Mouse (Mus musculus): ENCODE data around the gene Spata21. TPM values are rescaled to one million over a fixed set of nuclear protein-coding genes. Genes with fewer than 3 reads are reported as not detected.

The Spata21 gene
- polyA plus RNA-seq, 1 experiment from 2014 or later: not detected

GRCm38 (mm10) chr4:141113831-141114230 lies 25.7 kb downstream of the Spata21 start:
- no peak for ATAC-seq (ENCODE audit: low read depth)
- Histone ChIP-seq H3K4me2 (ENCODE audit: low read depth, low read length) (no peak overlapping the region), H3K27me3 (ENCODE audit: control insufficient read depth, insufficient read depth, low read depth, low read length) (no peaks in the 10 kb centered on the region), H3K27ac (ENCODE audit: low read length) (no peak overlapping the region), H3K9me3 (replicated peaks; ENCODE audit: control insufficient read depth, low read length) (no peaks in the 10 kb centered on the region), H3K9ac (ENCODE audit: low read depth, low read length) (no peak overlapping the region), H3K4me3 (ENCODE audit: low read depth, low read length) (no peak overlapping the region), H3K36me3 (ENCODE audit: control insufficient read depth, insufficient read depth) (peaks cover 23% of the 10 kb centered on the region), H3K4me1 (ENCODE audit: control insufficient read depth, low read depth, low read length) (peaks cover 4% of the 10 kb centered on the region)
- WGBS (ENCODE audit: insufficient replicate concordance): 57% methylated on average over 7 of the region's 7 CpGs

- no peak overlapping the region for H3K9ac ChIP-seq (ENCODE audit: low read depth, low read length)
Measured at GRCm38 (mm10) chr4:141114521-141114981, 26.4 kb downstream of the Spata21 start.

DNA sequence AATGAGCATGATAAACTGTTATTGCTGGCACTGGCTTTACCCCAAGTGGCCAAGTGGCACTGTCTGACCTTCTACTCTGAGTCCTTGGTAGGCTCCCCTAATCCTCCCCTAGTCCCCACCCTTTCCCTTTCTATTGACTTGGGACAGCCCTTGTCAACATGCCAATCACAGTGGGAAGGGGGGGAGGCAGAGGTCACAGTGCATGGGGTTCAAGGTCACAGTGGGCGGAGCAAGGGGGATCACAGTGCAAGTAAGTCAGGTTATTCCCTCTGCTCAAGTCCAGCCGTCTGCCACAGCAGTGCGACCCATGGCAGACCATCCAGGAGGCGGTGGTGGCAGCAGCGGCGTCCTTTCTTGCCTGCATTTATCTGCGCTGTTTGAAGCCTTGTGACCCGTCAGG lies 27.3 kb downstream of the Spata21 start:
- Histone ChIP-seq H3K4me3 (ENCODE audit: low read depth, low read length) (no peak overlapping the region), H3K4me2 (ENCODE audit: low read depth, low read length) (no peak overlapping the region), H3K27ac (ENCODE audit: low read length) (no peak overlapping the region), H3K27me3 (ENCODE audit: control insufficient read depth, insufficient read depth, low read depth, low read length) (no peaks in the 10 kb centered on the region), H3K9me3 (replicated peaks; ENCODE audit: control insufficient read depth, low read length) (no peaks in the 10 kb centered on the region), H3K36me3 (ENCODE audit: control insufficient read depth, insufficient read depth) (peaks cover 23% of the 10 kb centered on the region), H3K4me1 (ENCODE audit: control insufficient read depth, low read depth, low read length) (peaks cover 4% of the 10 kb centered on the region), H3K9ac (ENCODE audit: low read depth, low read length) (no peak overlapping the region)
- peak; percentile 59 for ATAC-seq (ENCODE audit: low read depth)
- 77% methylated on average over 8 of the region's 8 CpGs for WGBS (ENCODE audit: insufficient replicate concordance)

More at GRCm38 (mm10) chr4:141114521-141114981, 26.4 kb downstream of the Spata21 start:
- no peak overlapping the region for H3K4me2 ChIP-seq (ENCODE audit: low read depth, low read length)
- H3K27ac ChIP-seq (ENCODE audit: low read length): no peak overlapping the region
- no peaks in the 10 kb centered on the region for H3K9me3 ChIP-seq (replicated peaks; ENCODE audit: control insufficient read depth, low read length)
- ATAC-seq (ENCODE audit: low read depth): no peak
- H3K4me1 ChIP-seq (ENCODE audit: control insufficient read depth, low read depth, low read length): peaks cover 4% of the 10 kb centered on the region
- 79% methylated on average over 6 of the region's 6 CpGs for WGBS (ENCODE audit: insufficient replicate concordance)
- no peak overlapping the region for H3K4me3 ChIP-seq (ENCODE audit: low read depth, low read length)
- no peaks in the 10 kb centered on the region for H3K27me3 ChIP-seq (ENCODE audit: control insufficient read depth, insufficient read depth, low read depth, low read length)
- peaks cover 23% of the 10 kb centered on the region for H3K36me3 ChIP-seq (ENCODE audit: control insufficient read depth, insufficient read depth)

DNA sequence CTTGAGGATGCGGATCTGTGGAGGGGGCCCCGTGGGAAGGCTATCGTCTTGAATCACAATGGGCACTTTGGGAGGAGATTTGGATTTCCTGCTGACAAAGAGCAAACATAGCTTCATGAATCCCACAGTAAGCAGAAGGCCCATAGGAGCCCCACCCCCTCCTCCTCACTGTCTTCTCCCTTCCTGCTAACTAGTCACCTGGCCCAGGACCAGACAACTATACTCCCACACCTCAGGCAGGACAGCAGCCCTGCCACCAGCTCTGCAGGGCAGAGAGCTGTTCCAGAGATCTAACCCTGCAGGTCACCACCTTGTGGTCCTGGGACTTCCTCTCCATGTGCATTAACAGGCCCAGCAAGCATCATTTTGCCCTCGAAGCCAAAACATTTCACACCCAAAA lies 30.6 kb downstream of the Spata21 start:
- Histone ChIP-seq H3K4me1 (ENCODE audit: control insufficient read depth, low read depth, low read length) (peaks cover 8% of the 10 kb centered on the region), H3K27ac (ENCODE audit: low read length) (no peak overlapping the region), H3K4me3 (ENCODE audit: low read depth, low read length) (no peak overlapping the region), H3K9ac (ENCODE audit: low read depth, low read length) (no peak overlapping the region), H3K4me2 (ENCODE audit: low read depth, low read length) (no peak overlapping the region), H3K36me3 (ENCODE audit: control insufficient read depth, insufficient read depth) (peaks cover 23% of the 10 kb centered on the region), H3K27me3 (ENCODE audit: control insufficient read depth, insufficient read depth, low read depth, low read length) (no peaks in the 10 kb centered on the region), H3K9me3 (replicated peaks; ENCODE audit: control insufficient read depth, low read length) (no peaks in the 10 kb centered on the region)
- 57% methylated on average over 4 of the region's 4 CpGs for WGBS (ENCODE audit: insufficient replicate concordance)
- ATAC-seq (ENCODE audit: low read depth): no peak

GRCm38 (mm10) chr4:141120700-141121099 lies 32.6 kb downstream of the Spata21 start:
- H3K9me3 ChIP-seq (replicated peaks; ENCODE audit: control insufficient read depth, low read length): no peaks in the 10 kb centered on the region
- no peak overlapping the region for H3K27ac ChIP-seq (ENCODE audit: low read length)
- peaks cover 14% of the 10 kb centered on the region for H3K36me3 ChIP-seq (ENCODE audit: control insufficient read depth, insufficient read depth)
- ATAC-seq (ENCODE audit: low read depth): peak; percentile 22; the same call in 1 of the 2 replicates
- H3K4me2 ChIP-seq (ENCODE audit: low read depth, low read length): no peak overlapping the region
- H3K9ac ChIP-seq (ENCODE audit: low read depth, low read length): no peak overlapping the region
- H3K4me1 ChIP-seq (ENCODE audit: control insufficient read depth, low read depth, low read length): peaks cover 6% of the 10 kb centered on the region
- 29% methylated on average over 11 of the region's 11 CpGs for WGBS (ENCODE audit: insufficient replicate concordance)
- H3K27me3 ChIP-seq (ENCODE audit: control insufficient read depth, insufficient read depth, low read depth, low read length): no peaks in the 10 kb centered on the region
- H3K4me3 ChIP-seq (ENCODE audit: low read depth, low read length): no peak overlapping the region

DNA sequence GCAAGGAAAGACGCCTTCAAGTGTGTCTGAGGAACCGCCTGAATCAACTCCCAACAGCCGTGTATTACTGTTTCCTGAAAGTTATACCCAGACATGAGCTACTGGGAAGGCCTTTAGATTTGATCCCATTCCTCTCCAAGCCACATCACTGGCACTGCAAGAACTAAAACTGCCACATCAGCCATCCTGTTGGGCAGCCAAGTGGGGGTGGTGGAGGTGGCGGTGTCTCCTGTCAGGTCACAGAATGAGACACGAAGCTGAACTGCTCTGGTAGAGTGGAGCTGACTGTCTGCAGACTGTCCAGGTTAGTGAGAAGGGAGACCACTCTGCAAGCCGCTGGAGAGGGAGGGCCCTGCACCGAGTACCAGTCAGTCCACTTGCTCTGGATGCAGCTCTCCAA lies 34.5 kb downstream of the Spata21 start:
- H3K4me3 ChIP-seq (ENCODE audit: low read depth, low read length): no peak overlapping the region
- no peaks in the 10 kb centered on the region for H3K9me3 ChIP-seq (replicated peaks; ENCODE audit: control insufficient read depth, low read length)
- H3K4me2 ChIP-seq (ENCODE audit: low read depth, low read length): no peak overlapping the region
- H3K36me3 ChIP-seq (ENCODE audit: control insufficient read depth, insufficient read depth): peaks cover 8% of the 10 kb centered on the region
- no peak overlapping the region for H3K27ac ChIP-seq (ENCODE audit: low read length)
- WGBS (ENCODE audit: insufficient replicate concordance): 73% methylated on average over 7 of the region's 7 CpGs
- H3K27me3 ChIP-seq (ENCODE audit: control insufficient read depth, insufficient read depth, low read depth, low read length): no peaks in the 10 kb centered on the region
- H3K4me1 ChIP-seq (ENCODE audit: control insufficient read depth, low read depth, low read length): peaks cover 4% of the 10 kb centered on the region
- H3K9ac ChIP-seq (ENCODE audit: low read depth, low read length): no peak overlapping the region
- no peak for ATAC-seq (ENCODE audit: low read depth)

- Histone ChIP-seq H3K9ac (ENCODE audit: low read depth, low read length) (no peak overlapping the region), H3K27ac (ENCODE audit: low read length) (no peak overlapping the region), H3K27me3 (ENCODE audit: control insufficient read depth, insufficient read depth, low read depth, low read length) (no peaks in the 10 kb centered on the region), H3K4me2 (ENCODE audit: low read depth, low read length) (no peak overlapping the region), H3K36me3 (ENCODE audit: control insufficient read depth, insufficient read depth) (peaks cover 4% of the 10 kb centered on the region; the same call in 1 of the 2 replicates), H3K4me3 (ENCODE audit: low read depth, low read length) (no peak overlapping the region), H3K9me3 (replicated peaks; ENCODE audit: control insufficient read depth, low read length) (no peaks in the 10 kb centered on the region), H3K4me1 (ENCODE audit: control insufficient read depth, low read depth, low read length) (peaks cover 4% of the 10 kb centered on the region)
- WGBS (ENCODE audit: insufficient replicate concordance): 42% methylated on average over 1 of the region's 1 CpGs
- no peak for ATAC-seq (ENCODE audit: low read depth)
Measured at GRCm38 (mm10) chr4:141123065-141123464, 34.9 kb downstream of the Spata21 start.

DNA sequence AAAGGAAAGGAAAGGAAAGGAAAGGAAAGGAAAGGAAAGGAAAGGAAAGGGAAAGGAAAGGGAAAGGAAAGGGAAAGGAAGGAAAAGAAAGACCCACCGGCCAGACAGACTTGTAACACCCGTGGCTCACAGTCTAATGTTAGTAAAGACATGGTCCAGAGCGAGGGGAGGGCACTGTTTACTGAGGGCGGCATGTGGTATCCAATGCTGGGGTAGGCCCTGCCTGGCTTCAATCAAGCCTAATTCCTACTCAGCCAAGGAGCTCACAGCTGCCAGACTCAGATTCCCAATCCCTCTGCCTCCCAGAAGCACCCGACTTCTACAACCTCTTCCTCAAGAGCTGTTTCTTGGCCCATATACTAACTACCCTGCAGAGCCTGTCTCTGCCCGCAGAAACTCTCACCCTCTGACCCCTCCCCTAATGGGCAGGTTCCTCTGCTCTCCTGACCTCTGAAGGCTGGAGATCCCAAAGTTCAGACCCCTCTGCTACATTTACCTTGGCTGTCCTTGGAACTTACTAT lies 41.1 kb downstream of the Spata21 start:
- Histone ChIP-seq H3K4me2 (ENCODE audit: low read depth, low read length) (no peak overlapping the region), H3K36me3 (ENCODE audit: control insufficient read depth, insufficient read depth) (no peaks in the 10 kb centered on the region), H3K9ac (ENCODE audit: low read depth, low read length) (no peak overlapping the region), H3K4me3 (ENCODE audit: low read depth, low read length) (no peak overlapping the region), H3K27ac (ENCODE audit: low read length) (peak overlapping the region; percentile 5), H3K4me1 (ENCODE audit: control insufficient read depth, low read depth, low read length) (peaks cover 11% of the 10 kb centered on the region), H3K9me3 (replicated peaks; ENCODE audit: control insufficient read depth, low read length) (no peaks in the 10 kb centered on the region), H3K27me3 (ENCODE audit: control insufficient read depth, insufficient read depth, low read depth, low read length) (no peaks in the 10 kb centered on the region)
- peak; percentile 37; the same call in 1 of the 2 replicates for ATAC-seq (ENCODE audit: low read depth)
- 61% methylated on average over 6 of the region's 6 CpGs for WGBS (ENCODE audit: insufficient replicate concordance)

GRCm38 (mm10) chr4:141130704-141131342 lies 42.7 kb downstream of the Spata21 start:
- Histone ChIP-seq H3K4me3 (ENCODE audit: low read depth, low read length) (peak overlapping the region; percentile 18; the same call in 1 of the 2 replicates), H3K36me3 (ENCODE audit: control insufficient read depth, insufficient read depth) (no peaks in the 10 kb centered on the region), H3K4me2 (ENCODE audit: low read depth, low read length) (peak overlapping the region; percentile 41)

More at GRCm38 (mm10) chr4:141130704-141131342, 42.7 kb downstream of the Spata21 start:
- peak; percentile 28 for ATAC-seq (ENCODE audit: low read depth)
- Histone ChIP-seq H3K27me3 (ENCODE audit: control insufficient read depth, insufficient read depth, low read depth, low read length) (no peaks in the 10 kb centered on the region), H3K4me1 (ENCODE audit: control insufficient read depth, low read depth, low read length) (peaks cover 19% of the 10 kb centered on the region), H3K27ac (ENCODE audit: low read length) (peak overlapping the region; percentile 86), H3K9ac (ENCODE audit: low read depth, low read length) (no peak overlapping the region), H3K9me3 (replicated peaks; ENCODE audit: control insufficient read depth, low read length) (no peaks in the 10 kb centered on the region)
- 68% methylated on average over 6 of the region's 6 CpGs for WGBS (ENCODE audit: insufficient replicate concordance)
